Mouse (Mus musculus): ENCODE measurements around the gene Vps13c.

Gene Vps13c

GRCm38 (mm10) chr9:67831359-67832045, 8.7 kb upstream of the Vps13c start:
- no peak for DNase-seq

GRCm38 (mm10) chr9:67832046-67832605, 8.1 kb upstream of the Vps13c start, which contains the start of gene C2cd4a:
Gene C2cd4a (minus strand): TSS chr9:67832330.
- peak; percentile 43 for DNase-seq

- no peak for DNase-seq
Observed at GRCm38 (mm10) chr9:67834535-67834934, 5.7 kb upstream of the Vps13c start.

GRCm38 (mm10) chr9:67837311-67837710, 2.9 kb upstream of the Vps13c start:
- no peak for DNase-seq

- no peak for DNase-seq
Observed at GRCm38 (mm10) chr9:67842797-67843196, 2.6 kb downstream of the Vps13c start.

- no peak for DNase-seq
Observed at GRCm38 (mm10) chr9:67845012-67845411, 4.8 kb downstream of the Vps13c start.

- DNase-seq = no peak
Observed at GRCm38 (mm10) chr9:67845648-67846047, 5.5 kb downstream of the Vps13c start.

GRCm38 (mm10) chr9:67846089-67846488, 5.9 kb downstream of the Vps13c start:
- DNase-seq = no peak

- no peak for DNase-seq
Observed at GRCm38 (mm10) chr9:67847606-67848005, 7.4 kb downstream of the Vps13c start.

- no peak for DNase-seq
Observed at GRCm38 (mm10) chr9:67849397-67849796, 9.2 kb downstream of the Vps13c start.

GRCm38 (mm10) chr9:67849846-67850245, 9.7 kb downstream of the Vps13c start:
- no peak for DNase-seq

- DNase-seq = peak; percentile 37
Observed at GRCm38 (mm10) chr9:67851150-67851549, 11.0 kb downstream of the Vps13c start.

GRCm38 (mm10) chr9:67860273-67860672, 20.1 kb downstream of the Vps13c start:
- no peak for DNase-seq

- no peak for DNase-seq
Observed at GRCm38 (mm10) chr9:67863332-67863731, 23.1 kb downstream of the Vps13c start.

GRCm38 (mm10) chr9:67864011-67864410, 23.8 kb downstream of the Vps13c start:
- DNase-seq = no peak

- no peak for DNase-seq
Observed at GRCm38 (mm10) chr9:67865411-67865810, 25.2 kb downstream of the Vps13c start.

- DNase-seq = no peak
Observed at GRCm38 (mm10) chr9:67867411-67867810, 27.2 kb downstream of the Vps13c start.

GRCm38 (mm10) chr9:67869691-67870450, 29.7 kb downstream of the Vps13c start:
- no peak for DNase-seq

- no peak for DNase-seq
Observed at GRCm38 (mm10) chr9:67874522-67875222, 34.5 kb downstream of the Vps13c start.

- DNase-seq = peak; percentile 53
Observed at GRCm38 (mm10) chr9:67875337-67875736, 35.1 kb downstream of the Vps13c start.

- no peak for DNase-seq
Observed at GRCm38 (mm10) chr9:67877081-67877718, 37.0 kb downstream of the Vps13c start.

- no peak for DNase-seq
Observed at GRCm38 (mm10) chr9:67878197-67878769, 38.1 kb downstream of the Vps13c start.

All from retina, postnatal 1 day (tissue).